Mouse (Mus musculus): ENCODE data around the gene Slc44a1. TPM values are rescaled to one million over a fixed set of nuclear protein-coding genes. Genes with fewer than 3 reads are reported as not detected.

Slc44a1 gene
- total RNA-seq, 2 experiments from 2014 or later: 9.1 to 12.4 TPM

DNA sequence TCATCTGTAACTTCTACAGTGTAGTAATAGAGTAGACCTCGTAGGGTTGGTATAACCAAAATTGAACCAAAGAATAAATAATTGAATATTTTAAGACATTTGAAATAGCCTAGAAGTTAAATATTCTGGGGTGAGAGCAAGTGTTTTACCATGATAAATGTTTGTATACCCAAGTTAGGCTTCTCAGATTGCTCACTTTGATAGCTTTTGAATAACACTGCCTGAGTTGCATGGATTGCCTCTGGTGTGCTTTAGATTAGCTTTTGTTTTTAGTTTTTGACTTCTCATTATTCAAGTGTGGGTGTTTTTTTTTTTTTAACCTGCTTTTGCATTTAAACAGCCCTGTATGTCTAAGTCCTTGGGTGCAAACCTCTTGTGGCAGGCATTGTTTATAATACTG lies 85.8 kb downstream of the Slc44a1 start:
- ATAC-seq (ENCODE audit: poor library complexity, severe bottlenecking): no peak

- no peak for ATAC-seq (ENCODE audit: poor library complexity, severe bottlenecking)
Measured at GRCm38 (mm10) chr4:53526446-53526845, 86.2 kb downstream of the Slc44a1 start.

DNA sequence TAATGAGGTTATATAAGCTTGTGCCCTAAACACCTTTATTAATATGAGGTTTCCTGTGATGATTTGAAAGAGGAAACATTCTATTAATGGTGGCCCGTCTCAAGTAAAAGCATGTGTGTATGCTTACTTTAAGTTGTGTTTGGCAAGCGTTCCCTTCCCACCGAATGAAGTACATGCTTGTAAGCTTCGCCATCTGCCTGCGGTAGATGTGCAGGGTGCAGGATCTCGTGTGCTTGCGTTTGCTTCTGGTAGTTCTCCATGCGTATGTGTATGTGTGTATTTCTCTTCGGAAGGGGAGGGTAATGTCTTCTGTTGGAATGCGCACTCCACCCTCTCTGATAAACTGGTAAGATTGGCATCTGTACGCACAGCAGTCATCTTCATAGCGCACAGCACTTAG lies 95.6 kb downstream of the Slc44a1 start:
- ATAC-seq (ENCODE audit: poor library complexity, severe bottlenecking): no peak

DNA sequence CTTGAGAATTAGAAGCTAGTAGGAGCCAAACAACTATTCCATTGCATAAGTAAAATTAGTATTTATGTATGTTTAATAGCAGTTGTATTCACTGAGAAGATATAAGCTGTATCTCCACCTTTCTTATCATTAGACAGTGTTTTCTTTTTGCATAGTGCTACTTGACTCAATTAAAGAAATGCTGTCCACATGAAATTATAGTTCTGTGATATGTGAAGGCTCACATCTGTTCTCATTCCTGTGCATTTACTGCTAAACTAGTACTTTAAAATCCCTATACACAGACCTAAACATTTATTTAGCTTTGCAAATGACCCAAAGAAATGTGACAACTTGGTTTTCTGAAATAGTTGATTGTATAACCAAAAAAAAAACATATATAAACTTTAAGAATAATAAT lies 96.9 kb downstream of the Slc44a1 start:
- ATAC-seq (ENCODE audit: poor library complexity, severe bottlenecking): no peak

DNA sequence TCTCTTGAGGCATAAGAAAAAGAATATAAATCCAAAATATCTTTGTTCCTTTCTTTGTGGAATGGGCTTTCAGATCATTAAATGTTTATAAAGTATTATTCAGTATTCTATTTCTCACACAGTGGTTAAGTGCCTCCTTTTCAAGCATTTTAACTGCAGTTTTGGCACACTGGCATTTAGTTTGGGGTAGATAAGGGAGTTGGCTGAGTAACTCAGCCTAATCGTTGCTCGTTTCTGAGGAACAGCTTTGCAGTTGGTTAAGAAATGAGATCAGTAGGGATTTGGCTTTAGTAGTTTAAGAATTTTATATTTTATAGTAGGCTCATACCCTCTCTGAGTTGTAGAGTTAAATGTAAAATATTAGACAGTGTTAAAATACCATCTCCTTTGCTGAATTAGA lies 97.3 kb downstream of the Slc44a1 start:
- no peak for ATAC-seq (ENCODE audit: poor library complexity, severe bottlenecking)

DNA sequence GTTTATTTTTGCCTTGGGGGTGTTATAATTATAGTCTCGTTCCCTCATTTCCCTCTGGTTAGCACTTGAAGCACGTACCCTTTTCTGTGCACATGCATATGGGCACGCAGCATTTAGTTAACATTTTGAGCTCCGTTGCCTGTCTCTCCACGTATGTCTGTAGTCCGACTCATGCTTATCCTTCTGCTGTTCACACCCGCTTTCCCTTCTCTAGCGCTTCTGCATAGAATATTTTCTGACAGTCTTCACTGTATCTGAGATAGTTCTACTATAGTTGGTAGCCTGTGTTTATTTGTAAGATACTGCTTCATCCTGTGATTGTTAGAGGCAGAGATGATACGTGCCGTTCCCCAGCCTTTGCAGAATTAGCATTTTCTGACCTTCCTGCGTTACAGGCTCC lies 98.4 kb downstream of the Slc44a1 start:
- ATAC-seq (ENCODE audit: poor library complexity, severe bottlenecking): no peak

DNA sequence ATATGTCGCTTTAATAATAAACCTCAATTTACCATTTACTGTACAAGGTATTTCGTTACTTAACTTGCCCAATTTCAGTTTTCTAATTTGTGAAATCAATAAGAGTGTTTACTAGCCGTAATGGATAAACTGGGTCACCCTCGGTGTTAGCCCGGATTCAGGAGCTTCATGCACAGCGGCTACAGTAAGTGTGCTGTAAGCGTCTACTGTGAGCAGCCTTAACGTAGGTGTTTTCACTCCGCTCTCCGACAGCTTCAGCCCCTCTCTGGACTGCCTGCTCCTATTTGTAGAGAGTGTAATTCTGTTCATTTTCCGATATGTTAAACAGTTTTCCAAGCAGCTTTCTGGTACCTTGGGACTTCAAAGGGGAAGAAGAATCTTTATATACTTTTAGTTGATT lies 99.7 kb downstream of the Slc44a1 start:
- ATAC-seq (ENCODE audit: poor library complexity, severe bottlenecking): no peak

GRCm38 (mm10) chr4:53543421-53543820 lies 103.2 kb downstream of the Slc44a1 start:
- ATAC-seq (ENCODE audit: poor library complexity, severe bottlenecking): no peak

DNA sequence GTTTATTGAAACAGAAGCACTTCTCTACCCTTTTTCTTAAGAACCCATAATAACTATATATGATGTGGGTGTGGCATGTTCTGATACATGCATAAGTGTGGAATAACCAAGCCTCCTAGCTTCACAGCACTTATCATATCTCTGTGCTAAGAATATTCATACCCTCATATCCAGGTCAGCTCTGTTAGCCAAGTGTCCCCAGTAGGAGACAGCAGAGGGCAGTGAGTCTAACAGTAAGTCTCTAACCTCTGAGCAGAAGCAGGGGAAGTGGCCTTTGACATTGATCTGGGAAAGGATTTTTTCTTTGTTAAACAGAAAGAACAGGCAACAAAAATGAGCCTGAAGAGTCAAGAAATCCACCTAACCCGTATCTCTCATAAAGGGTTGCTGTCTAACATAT lies 104.7 kb downstream of the Slc44a1 start:
- ATAC-seq (ENCODE audit: poor library complexity, severe bottlenecking): no peak

GRCm38 (mm10) chr4:53547381-53547780 lies 107.2 kb downstream of the Slc44a1 start:
- no peak for ATAC-seq (ENCODE audit: poor library complexity, severe bottlenecking)

- ATAC-seq (ENCODE audit: poor library complexity, severe bottlenecking): no peak
Measured at GRCm38 (mm10) chr4:53549375-53549774, 109.2 kb downstream of the Slc44a1 start.

DNA sequence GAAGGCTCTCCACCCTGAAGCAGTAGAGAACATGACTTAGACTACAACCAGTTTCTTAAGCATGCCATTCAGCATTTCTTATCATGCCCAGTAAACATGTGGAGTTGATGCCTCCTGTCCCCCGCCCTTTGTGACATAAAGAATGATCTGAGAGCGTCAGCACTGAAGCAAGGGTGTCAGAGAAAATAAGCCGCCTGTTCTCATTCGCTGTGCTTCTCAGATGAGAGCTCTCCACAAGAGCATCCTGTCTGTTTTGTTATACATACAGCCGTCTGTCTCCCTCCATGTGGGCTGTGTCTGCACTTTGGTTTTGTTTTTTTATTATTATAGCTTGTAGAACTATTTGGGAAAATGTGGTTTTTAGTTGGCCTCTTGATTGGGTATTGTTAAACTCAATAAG lies 124.4 kb downstream of the Slc44a1 start:
- no peak for ATAC-seq (ENCODE audit: poor library complexity, severe bottlenecking)

DNA sequence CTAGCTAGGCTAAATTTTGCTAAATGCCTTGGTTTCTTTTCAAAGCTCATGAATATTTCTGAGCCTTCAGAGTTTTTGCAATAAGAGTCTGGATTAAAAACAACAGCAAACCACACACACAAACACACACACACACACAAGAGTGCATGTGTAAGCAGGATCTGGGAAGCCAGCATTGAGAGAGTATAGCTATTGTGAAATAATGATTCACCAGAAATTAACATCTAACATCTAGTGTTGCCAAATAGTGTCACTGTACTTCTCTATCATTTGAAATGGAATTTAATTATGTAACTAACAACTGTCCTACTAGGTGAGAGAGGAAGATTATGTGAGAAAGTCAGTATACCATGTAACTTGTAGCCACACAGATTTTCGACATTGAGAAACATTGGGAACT lies 126.9 kb downstream of the Slc44a1 start:
- ATAC-seq (ENCODE audit: poor library complexity, severe bottlenecking): peak; percentile 45; the same call in 1 of the 2 replicates

GRCm38 (mm10) chr4:53575558-53575957 lies 135.3 kb downstream of the Slc44a1 start:
- ATAC-seq (ENCODE audit: poor library complexity, severe bottlenecking): no peak

GRCm38 (mm10) chr4:53587676-53588075 lies 147.5 kb downstream of the Slc44a1 start:
- ATAC-seq (ENCODE audit: poor library complexity, severe bottlenecking): no peak

GRCm38 (mm10) chr4:53588936-53589335 lies 148.7 kb downstream of the Slc44a1 start:
- no peak for ATAC-seq (ENCODE audit: poor library complexity, severe bottlenecking)

GRCm38 (mm10) chr4:53589466-53589865 lies 149.3 kb downstream of the Slc44a1 start:
- ATAC-seq (ENCODE audit: poor library complexity, severe bottlenecking): no peak

DNA sequence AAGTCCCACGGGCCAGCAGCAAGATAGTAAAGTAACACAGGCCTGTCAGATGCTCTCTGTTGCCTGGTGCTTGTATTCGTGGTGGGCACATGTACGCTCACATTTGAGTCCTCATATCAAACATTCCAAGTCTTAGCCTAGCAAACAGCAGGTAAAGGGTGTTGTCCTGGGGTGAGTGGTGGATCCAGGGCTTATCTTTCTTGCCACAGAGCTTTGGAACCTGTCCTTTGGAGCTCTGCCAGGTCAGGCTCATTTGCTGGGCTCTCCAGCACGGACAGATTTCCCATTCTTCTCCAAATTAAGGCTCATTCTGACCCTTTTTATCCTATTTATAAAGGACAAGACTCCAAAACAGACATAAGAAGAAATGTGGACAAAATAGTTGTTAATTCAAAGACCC lies 149.9 kb downstream of the Slc44a1 start:
- ATAC-seq (ENCODE audit: poor library complexity, severe bottlenecking): no peak

DNA sequence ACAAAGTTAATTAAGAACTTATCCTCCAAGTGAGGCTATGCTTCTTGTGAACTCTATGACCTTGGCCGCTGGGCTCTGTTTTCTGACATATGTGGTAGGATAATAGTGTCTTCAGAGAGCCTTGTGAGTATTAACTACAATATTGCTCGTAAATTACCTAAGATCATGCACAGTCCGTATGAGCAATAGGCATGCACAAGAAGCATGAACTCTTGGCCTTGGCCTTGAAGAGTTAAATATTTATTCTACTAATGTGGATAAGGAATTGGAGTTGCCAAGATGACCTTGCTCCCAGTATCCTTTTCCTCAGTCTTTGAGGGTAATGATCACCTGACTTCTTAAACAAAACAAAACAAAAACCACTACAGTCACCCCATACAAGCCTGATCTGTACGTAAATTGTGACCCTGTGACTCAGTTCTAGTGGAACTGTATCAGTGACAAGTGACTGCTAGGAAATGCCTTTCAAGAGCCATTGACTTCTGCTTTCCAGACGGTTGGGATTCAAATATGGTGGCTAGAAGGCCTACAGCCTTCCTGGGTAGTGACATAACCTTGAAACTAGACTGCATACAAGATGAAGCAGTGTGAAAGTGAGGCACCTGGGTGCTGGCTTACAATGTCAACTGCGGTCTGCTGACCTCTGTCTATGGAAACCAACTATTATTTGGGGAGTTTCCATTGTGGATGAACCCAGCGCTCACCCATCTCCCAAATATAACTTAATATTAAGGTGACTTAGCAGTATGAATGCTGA lies 150.7 kb downstream of the Slc44a1 start:
- no peak for ATAC-seq (ENCODE audit: poor library complexity, severe bottlenecking)

- ATAC-seq (ENCODE audit: poor library complexity, severe bottlenecking): no peak
Measured at GRCm38 (mm10) chr4:53591536-53591935, 151.3 kb downstream of the Slc44a1 start.

DNA sequence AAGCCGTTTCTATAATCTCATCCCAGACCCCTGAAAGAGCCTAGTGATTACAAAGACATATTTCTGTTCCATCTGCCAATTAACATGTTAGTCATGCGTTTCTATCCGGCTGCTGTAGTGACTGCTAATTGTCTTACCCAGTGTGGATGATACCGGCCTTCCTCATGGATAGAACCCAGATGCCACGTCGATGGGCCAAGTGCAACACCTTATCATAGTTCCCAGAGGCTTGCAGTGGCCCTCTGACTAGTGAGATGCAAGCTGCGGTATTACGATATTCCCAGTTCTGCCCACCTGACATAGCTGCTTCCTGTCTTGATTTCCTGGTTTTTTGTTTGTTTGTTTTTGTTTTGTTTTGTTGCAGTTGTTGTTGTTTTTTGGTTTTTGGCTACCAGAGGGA lies 151.7 kb downstream of the Slc44a1 start:
- ATAC-seq (ENCODE audit: poor library complexity, severe bottlenecking): no peak

DNA sequence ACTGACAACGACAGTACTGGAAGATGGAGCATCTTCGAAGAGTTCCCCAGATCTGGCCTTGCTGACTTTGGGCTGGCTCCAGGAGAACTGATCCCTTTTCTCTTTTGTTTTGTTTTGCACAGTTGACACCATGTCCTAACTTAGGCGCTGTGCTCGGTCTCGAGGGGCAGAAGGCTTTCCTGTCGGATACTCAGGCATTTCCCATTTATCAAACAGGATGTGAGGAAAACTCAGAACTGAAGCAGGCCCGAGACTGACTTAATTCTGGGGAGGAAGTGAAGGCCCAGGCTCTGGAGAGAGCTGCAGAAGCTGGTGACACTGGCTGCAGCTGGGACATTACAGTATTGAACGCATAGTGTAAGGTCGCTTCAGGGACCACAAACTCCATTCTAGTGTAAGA lies 152.2 kb downstream of the Slc44a1 start:
- no peak for ATAC-seq (ENCODE audit: poor library complexity, severe bottlenecking)

- ATAC-seq (ENCODE audit: poor library complexity, severe bottlenecking): peak; percentile 55
Measured at GRCm38 (mm10) chr4:53594204-53594603, 154.0 kb downstream of the Slc44a1 start.

Data from megakaryocyte, adult 5-6 weeks (primary cell).